Mouse (Mus musculus) left cerebral cortex, postnatal 25 days (tissue): ENCODE data around the gene Rbfox3. TPM values are rescaled to one million over a fixed set of nuclear protein-coding genes. Genes with fewer than 3 reads are reported as not detected.

Experiments used
- DNase-seq, 2 experiments: peaks; one replicate each; pipeline ENCODE4 v3.0.0; 2022; ENCODE audit warnings: low spot score in 2 of 2, mixed read lengths in 1 of 2
- intact Hi-C: fragments of 180-260 bp; cut with DNase I; formaldehyde crosslinking; loops from one replicate; pipeline ENCODE4 v1.15.1; 2025
- total RNA-seq, 2 experiments: library from RNA; stranded (reverse); gene quantifications; 2 replicates each; pipeline ENCODE4 v1.2.3; 2021

Gene Rbfox3
- total RNA-seq, 2 experiments from 2014 or later: 328 to 335 TPM

DNA sequence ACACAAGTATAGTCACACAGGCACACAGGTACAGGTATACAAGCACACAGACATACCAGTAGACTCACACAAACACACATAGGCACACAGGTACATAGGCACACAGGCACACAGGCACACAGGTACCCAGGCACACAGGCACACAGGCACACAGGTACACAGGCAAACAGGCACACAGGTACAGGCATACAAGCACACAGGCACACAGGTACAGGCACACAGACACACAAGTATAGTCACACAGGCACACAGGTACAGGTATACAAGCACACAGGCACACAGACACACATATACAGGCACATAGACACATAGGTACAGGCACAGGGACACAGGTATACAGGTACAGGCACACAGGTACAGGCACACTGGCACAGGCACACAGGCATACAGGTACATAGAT, 24.2 kb downstream of the Rbfox3 start:
- DNase-seq: no peak
- intact Hi-C loops: no loop called here

GRCm38 (mm10) chr11:118886269-118886965, 25.0 kb downstream of the Rbfox3 start:
- intact Hi-C loops: no loop called here
- DNase-seq: peak in 1 of 2 experiments; percentile 63

GRCm38 (mm10) chr11:118885604-118886003, 25.8 kb downstream of the Rbfox3 start:
- DNase-seq: no peak
- intact Hi-C loops: loop anchor here (2.0 kb wide), 1 partner anchor 21 kb away; no protein-coding TSS in a partner anchor

GRCm38 (mm10) chr11:118885135-118885534, 26.3 kb downstream of the Rbfox3 start:
- peak; percentile 73 to 94 for DNase-seq
- intact Hi-C loops: loop anchor here (2.0 kb wide), 1 partner anchor 22 kb away; no protein-coding TSS in a partner anchor

DNA sequence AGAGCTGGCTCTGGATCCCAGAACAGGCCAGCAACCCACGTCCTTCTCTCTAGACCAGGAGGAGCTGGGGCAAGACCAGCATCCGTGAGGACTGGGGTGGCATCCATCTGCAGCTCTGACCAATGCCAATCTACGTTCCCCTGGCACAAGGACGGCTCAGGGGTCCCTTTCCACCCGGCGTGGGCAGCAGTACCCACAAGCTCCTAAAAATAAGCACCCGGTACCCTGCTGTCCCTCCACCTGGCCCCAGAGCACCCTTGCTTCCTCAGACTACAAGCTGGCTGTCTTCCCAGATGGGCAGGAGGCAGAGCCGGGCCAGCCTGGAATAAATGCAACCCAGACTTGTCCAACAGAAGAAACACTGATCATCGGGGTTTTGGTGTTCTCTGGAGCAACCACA, 28.3 kb downstream of the Rbfox3 start:
- peak in 1 of 2 experiments; percentile 47 for DNase-seq
- intact Hi-C loops: no loop called here

DNA sequence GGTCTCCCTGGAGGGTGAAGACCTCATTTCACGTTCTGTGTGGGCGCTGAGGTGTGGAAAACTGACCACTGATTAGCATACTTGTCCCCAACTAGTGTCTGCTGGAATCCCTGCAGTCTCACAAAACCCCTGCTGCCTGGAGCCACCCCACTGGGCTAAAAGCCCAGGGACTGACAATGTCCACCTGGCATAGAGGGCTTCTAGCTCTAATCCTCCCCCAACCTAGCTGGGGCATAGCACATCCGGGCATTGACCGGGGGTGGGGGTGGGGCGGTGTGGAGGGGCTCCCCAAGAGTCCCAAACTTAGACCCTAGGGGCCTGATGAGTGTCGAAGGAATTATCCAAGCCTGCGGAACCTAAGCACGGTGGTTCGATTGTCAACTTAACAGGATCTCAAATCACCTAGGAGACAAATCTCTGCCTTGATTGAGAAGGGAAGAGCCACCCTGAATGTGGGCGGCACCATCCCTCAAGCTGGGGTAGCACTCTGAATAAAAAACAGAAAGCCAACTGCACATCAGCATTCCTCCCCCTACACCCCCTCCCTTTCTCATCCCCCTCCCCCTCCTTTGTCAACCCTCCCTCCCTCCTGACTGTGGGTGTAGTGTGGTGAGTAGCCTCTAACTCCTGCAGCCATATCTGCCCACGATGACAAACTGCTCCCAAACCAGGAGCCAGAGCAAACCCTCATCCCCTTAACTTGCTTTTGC, 29.5 kb downstream of the Rbfox3 start:
- intact Hi-C loops: no loop called here
- DNase-seq: peak in 1 of 2 experiments; percentile 77

DNA sequence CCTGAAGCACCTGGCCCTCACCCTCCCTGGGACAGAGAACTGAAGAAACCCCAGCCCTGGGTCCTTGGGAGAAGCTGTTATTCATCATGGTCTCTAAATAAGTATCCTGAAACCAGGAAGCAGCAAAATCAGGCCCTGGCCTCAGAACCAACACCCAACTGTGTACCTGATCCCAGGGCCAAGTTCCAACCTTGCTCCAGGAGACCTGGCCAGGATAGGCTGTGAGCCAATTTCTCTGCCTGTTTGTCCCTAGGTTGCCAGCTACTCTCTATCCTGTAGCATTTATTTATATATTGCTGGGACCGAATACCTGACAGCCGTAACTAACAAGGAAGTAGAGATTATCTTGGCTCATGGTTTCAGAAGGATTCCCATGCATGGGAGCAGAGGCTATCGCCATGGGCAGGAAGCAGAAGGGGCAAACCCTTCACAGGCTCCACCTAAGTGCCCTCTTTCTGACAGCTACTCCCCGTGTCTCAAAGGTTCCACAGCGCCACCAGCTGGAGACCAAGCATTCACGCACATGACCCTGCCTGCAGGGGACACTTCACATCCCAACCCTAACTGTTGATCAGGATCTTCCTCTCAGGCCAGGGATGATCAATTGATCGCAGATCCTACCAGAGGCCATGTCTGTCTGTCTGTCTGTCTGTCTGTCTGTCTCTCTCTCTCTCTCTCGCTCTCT, 31.8 kb downstream of the Rbfox3 start:
- DNase-seq: no peak

DNA sequence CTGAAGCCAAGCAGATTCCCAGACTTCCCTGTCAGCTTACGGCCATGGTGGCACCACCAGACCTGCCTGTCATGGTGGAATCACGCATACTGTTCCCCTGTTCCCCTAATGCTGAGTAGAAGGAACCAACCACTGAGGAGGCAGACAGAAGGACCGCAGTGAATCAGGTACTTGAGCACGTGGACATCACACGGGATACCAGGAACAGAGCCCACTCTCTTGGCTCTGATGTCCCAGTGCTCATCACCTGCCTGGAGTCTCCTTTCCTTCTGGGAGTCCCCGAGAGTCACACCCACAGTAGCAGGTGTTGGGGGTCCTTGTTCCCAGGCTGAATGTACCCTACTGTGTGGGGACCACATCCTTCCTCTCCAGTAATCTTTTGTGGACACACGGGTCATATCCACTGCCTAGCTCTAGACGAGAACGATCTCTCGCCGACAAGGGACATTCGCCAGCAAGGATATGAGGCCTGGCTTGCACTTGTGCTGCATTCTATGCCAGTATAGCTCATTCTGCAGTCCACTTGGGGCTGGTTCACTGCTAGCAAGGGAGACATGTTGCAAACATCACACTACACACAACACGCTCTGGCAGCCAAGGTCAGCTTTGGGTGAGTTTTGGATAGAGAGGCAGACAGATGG, 32.7 kb downstream of the Rbfox3 start:
- no peak for DNase-seq
- intact Hi-C loops: no loop called here

More for the DNA sequence above, 31.8 kb downstream of the Rbfox3 start:
- intact Hi-C loops: no loop called here

DNA sequence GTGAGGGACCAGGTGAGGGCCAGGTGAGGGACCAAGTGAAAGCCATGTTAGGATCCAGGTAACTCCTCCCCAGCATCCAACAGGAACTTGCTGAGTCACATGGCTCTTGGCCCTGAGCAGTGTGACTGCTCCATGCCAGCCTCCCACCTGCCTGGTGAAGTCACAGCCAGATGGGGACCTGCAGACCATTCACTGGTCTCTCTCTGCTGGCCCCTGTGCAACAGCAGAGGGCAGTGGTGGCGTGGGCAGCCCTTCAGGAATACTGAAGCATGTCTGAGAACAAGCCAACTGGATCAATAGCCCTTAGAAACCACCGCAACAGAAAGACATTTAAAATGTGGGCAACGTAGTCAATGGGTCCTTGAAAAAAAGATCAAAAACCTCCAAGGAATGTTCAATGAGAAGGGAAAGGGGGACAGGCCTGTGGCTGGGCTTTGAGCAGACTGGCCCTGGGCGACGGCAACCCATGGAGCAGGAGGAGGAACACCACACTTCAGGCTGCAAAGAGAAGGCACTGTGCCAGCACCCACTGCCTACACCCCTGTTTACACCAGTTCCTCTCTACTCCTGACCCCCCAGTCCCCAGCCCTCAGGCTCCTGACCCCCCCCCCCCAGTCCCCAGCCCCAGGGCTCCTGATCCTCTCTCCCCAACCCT, 36.0 kb downstream of the Rbfox3 start:
- intact Hi-C loops: no loop called here

DNA sequence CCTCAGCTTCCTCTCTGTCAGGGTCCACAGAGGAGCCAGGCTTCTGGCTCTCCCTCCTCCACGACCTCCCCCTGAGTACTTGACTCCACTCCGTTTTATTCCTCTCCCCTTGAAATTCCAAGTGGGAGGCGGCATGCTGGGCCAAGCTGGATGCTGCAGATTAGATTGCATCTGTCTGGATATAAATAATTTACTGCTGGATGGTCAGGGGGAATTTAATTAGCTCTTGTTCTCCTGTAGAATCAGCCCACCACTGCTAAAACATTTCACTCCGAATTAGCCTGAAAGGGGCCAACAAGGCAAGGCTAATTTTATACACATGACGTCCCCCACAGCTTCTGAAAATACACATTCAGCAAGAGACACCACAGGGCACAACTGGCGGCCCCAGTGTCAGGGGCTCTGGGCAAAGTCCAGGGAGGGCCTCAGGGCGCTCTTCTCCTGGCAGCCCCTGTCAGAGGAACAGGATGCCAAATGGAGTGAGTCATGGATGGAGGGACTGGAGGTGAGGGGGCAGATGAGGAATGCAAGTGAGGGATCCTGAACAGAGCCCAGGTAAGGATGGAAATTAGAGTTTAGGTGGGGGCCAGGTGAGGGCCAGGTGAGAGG, 36.8 kb downstream of the Rbfox3 start:
- intact Hi-C loops: no loop called here
- no peak for DNase-seq

More for the DNA sequence above, 36.0 kb downstream of the Rbfox3 start:
- no peak for DNase-seq

GRCm38 (mm10) chr11:118874022-118874421, 37.4 kb downstream of the Rbfox3 start:
- intact Hi-C loops: no loop called here

DNA sequence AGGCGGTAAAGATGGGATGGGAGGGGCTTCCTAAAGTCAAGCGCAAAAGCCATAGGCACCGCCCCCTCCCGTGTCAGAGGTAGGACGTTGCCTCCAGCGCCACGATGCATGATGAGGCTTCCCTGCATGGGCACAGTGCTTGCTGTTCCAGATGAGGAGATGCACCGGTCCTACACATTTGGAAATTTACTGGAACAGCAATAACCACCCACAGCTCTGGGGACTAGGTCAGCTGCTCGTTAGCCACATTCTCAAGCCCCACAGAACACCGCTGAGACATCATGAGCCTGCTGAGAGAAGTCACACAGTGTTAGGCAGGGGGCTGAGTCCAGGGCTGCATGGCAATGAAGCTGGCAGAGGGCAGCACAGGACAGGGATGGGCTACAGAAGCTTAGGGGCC, 39.9 kb downstream of the Rbfox3 start:
- intact Hi-C loops: no loop called here
- DNase-seq: no peak

More at GRCm38 (mm10) chr11:118874022-118874421, 37.4 kb downstream of the Rbfox3 start:
- no peak for DNase-seq

DNA sequence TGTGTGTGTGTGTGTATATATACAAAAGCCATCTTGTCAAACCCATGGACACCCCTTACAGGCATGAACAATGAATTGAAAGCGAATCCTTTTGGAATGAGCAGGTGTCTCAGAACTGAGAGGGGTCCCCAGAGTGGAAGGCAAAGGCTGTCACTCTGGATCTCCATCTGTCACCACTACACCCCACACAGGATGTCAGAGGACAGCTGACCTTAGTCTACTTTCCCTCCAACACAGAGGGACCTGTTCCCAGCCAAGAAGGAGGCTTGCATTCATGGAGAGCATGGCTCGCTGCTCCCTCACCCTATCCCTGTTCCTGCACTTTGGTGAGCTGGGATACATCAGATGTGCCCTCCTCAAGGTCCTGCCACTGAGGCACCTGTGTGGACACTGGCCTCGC, 48.0 kb downstream of the Rbfox3 start:
- DNase-seq: no peak

GRCm38 (mm10) chr11:118861801-118862431, 49.5 kb downstream of the Rbfox3 start:
- intact Hi-C loops: loop anchor here (1.0 kb wide), 1 partner anchor 69 kb away; no protein-coding TSS in a partner anchor
- peak; percentile 75 to 86 for DNase-seq

More for the DNA sequence above, 48.0 kb downstream of the Rbfox3 start:
- intact Hi-C loops: no loop called here

- DNase-seq: no peak
- intact Hi-C loops: no loop called here
These were observed 50.2 kb downstream of the Rbfox3 start for GRCm38 (mm10) chr11:118861246-118861645.

DNA sequence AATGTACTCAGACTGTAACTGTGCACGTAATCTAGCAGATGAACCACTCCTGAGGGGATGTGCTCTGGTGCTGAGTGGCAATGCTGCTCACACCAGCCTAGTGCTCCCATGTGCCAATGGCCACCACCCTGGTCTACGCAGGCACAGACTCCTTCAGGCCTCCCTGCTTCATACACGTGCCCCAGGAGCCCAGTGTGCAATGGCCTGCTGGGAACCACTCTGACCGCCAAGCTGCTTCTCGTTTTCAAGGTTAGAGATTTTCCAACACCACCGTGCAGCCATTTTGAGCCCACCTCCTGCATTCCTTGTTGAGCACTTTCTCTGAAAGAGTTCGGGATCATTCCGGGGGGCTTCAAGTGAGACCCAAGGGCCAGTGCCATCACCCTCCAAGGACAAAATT, 50.6 kb downstream of the Rbfox3 start:
- intact Hi-C loops: no loop called here
- DNase-seq: no peak

DNA sequence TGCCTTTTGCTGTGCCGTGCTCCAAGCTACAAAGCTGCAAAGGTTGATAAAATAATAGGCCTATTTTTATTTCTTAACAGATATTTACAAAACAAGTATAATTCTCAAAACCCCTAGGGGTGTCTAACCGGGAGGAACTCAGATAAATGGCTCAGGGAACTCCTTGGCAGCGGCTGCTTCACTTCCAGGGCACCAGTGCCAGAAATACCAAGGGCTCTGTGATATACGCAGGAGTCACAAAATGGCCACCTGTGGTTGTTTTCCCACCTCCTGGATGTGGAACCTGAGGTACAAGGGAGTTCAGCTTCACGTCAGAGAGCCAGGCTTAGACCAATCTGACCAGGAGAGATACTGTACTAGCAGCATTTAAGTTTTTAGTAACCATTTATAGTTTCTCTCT, 51.6 kb downstream of the Rbfox3 start:
- no peak for DNase-seq
- intact Hi-C loops: no loop called here

GRCm38 (mm10) chr11:118858305-118858704, 53.1 kb downstream of the Rbfox3 start:
- peak in 1 of 2 experiments; percentile 68 for DNase-seq
- intact Hi-C loops: loop anchor here (1.0 kb wide), 1 partner anchor 48 kb away; no protein-coding TSS in a partner anchor
